Mouse (Mus musculus): ENCODE data around the gene Lancl2.

- TF ChIP-seq CTCF (IDR thresholded peaks at IDR 0.05; ENCODE audit: low read depth, low read length) (no peak), POLR2A (IDR thresholded peaks at IDR 0.05; ENCODE audit: borderline replicate concordance, low read depth, low read length) (no peak)
Observed at GRCm38 (mm10) chr6:57787376-57787775, 85.0 kb downstream of the Lancl2 start.
